Mouse (Mus musculus) heart, adult 11 months (tissue): ENCODE measurements at regions not wholly inside any gene's neighbourhood (a gene's known extent, or its start where the extent isn't known, plus 50 kb on each side); places are given as distances from the start of the nearest gene placed in this dataset.
"Not testable (repeated sequence)": the region's sequence is repeated elsewhere in the genome, so short reads cannot be mapped to it uniquely, and the experiment has no call there.

Experiments
- DNase-seq: peaks from one replicate; pipeline ENCODE4 v3.0.0; 2022

DNA sequence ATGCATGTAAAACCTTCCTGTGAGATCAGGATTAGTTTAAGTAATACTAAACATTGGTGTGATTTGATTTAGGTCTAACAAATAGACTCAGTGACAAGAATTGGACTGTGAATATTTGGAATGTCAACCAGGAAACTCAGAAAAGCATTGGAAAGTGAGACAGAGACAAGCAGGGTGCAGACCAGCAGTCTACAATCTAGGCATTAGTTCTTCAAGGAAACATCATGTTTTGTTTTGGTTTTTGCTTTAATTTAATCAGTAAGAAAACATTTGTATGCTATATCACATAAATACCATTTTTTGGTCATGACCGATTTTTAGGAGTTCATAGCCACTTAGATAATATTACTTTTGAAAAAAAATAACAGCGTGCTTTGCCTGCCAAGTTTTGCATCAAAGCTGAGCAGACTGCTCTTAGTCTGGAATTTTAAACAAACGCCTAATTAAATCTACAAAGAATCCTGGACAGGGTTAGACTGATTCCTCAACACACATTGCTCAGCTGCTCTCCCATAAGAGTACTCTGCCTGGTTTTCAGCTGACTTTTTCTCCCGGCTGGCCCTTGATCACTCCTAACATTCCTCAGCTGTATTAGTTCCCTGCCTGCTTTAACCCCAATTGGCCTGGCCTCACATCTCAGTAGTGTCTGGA lies 396.5 kb upstream of the Kcnh7 start:
- peak; percentile 44 for DNase-seq

DNA sequence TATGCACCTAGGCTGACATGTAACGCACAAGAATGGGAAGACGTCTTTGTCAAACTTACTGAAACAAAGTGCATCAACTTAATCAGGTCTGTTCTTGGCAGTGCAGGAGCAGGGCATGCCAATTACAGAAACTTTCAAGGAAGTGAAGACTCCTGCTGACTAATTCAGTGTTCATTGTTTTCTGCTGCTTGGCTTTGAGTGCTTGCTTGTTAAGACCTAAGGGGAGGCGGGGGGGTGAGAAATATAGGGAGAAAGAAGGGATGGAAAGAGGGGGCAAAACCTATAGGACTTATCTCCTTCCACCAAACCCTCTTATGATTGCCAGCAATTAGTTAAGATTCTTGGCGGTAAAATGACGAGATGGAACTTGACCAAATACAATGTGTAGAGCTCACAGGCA lies 391.1 kb upstream of the Kcnh7 start:
- no peak for DNase-seq

DNA sequence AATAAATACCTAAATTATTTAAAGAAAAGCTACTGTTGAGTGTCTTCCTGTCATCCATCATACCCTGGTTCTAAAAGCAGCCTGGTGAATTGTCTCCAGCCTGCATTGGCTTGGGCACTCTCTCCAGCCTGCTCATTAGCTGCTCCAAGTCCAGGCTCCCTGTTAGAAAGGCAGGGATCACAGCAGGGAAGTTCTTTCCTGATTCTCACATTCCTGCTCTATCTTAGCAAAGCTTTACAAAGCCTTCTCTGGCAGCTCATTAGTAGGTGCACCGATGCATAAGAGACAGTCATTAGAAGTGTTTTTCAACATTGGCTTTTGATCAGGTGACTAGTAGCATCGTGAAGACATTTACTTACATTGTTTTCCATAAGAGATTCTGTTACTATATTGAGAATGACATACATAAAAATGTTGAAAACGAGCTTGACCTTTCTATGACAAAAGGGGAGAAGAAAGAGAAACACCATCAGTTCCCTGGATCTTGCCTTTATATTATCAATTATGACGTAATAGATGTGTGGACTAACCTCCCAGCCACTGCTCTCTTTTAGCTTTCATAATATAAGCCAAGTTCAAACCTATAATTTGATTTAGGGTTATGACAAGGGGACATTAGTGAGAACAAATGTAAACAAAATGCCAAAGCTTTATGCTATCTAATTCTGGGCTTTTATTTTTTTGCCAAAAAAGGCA lies 390.1 kb upstream of the Kcnh7 start:
- no peak for DNase-seq

- DNase-seq = peak; percentile 64
Measured at GRCm38 (mm10) chr2:63573015-63573807, 389.1 kb upstream of the Kcnh7 start.

GRCm38 (mm10) chr2:63556858-63557419 lies 372.9 kb upstream of the Kcnh7 start:
- no peak for DNase-seq

DNA sequence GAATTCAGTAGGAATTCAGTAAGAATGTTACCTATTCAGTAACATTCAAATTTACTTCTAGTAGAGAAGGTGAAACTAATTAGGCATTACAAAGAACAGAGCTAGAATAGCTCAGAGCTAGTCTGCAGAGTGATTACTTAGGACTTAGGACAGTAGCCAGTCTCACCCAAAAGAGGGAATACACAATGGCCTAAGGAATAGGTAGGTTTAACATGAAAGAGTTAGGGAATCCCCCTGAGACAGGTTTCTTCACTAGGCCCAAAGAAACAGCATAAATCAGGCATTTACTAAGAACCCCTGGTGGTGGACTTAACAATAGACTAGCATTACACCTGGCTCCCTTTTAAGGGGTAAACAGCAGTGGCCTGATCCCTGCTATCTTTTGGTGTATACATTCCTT lies 357.7 kb upstream of the Kcnh7 start:
- not testable (repeated sequence) for DNase-seq

- no peak for DNase-seq
Measured at GRCm38 (mm10) chr2:63518534-63518933, 334.4 kb upstream of the Kcnh7 start.

DNA sequence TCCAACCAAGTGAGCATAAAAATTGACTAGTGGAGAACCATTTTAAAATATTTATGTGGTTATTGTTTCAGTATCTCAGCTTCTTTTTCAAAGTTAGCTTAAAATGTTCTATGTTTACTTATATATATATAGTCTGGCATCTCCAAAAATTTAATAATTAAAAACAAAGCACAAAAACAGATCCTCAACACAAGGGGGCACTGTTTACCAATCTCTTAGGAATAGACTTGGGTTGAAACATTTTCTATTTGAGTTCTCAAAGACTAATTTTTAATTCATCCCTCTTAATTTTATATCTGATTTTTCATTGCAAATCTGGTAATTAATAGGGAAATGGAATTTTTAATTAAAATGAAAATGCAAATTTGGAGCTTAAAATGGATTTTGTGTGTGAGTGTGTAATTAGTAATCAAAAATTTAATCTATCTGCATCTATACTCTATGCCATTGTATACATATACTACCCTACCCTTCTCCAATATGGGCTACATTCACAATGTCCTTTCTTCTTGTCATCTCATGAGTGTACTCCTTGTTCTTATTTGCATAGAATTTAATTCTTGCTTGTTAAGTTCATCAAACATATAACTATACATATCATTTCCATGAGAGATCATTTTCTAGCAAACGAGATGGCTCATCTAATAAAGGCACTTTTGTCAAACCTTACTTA lies 329.6 kb upstream of the Kcnh7 start:
- DNase-seq = no peak

DNA sequence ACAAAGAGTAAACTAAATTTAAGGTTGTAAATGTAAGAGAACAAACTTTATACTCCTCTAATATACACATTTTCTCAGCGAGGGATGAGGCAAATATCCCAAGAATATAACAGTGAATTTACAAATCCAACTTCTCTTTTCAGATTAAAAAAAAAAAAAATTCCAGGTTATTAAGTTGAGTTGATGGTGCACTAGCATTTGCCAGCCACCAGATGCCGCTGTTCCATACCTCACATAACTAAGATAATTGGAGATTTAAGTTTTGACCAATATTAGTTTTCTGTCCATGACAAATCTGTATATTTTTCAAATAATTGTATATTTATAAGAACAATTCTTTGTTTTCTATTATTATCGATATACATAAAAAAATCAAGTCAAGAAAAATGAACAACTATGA lies 319.9 kb upstream of the Kcnh7 start:
- DNase-seq = no peak

- DNase-seq = no peak
Measured at GRCm38 (mm10) chr2:63476411-63476810, 292.3 kb upstream of the Kcnh7 start.

DNA sequence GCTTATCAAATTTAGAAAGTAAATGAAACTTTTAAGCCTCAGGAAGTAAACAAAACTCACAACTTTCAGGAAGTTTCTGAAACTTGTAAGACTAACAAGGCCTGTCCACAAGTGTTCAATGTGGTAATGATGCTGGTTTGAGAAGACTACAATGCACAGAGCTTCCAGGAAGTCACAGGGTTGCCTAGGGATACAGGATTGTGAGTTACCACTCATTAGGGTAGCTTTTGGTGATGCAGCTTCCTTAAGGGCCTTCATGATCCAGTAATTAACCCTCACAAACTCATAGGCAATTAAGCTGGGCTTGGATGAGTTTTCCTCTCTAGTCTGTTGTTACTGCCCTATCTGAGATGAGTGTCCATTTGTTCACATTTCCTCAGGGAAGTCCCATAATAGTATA lies 291.2 kb upstream of the Kcnh7 start:
- no peak for DNase-seq

DNA sequence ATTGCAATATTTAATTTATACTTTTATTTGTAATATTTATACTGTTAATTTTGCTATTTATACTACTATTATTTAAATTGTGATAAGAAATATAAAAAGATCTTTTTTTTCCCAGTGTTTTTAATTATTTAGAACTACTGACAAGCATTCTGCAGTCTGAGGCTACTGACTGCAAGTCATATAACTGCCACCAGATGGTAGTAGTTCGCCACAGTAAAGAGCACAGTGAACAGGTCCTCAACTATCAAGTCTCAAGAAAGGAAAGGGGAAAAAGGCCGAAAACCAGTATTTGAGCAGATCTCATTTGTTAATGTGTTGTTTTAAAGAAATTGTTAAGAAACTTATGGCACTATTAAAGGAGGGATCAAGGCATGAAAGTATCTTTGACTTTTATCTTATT lies 289.6 kb upstream of the Kcnh7 start:
- DNase-seq = no peak

GRCm38 (mm10) chr2:63472248-63472647 lies 288.2 kb upstream of the Kcnh7 start:
- DNase-seq = no peak

DNA sequence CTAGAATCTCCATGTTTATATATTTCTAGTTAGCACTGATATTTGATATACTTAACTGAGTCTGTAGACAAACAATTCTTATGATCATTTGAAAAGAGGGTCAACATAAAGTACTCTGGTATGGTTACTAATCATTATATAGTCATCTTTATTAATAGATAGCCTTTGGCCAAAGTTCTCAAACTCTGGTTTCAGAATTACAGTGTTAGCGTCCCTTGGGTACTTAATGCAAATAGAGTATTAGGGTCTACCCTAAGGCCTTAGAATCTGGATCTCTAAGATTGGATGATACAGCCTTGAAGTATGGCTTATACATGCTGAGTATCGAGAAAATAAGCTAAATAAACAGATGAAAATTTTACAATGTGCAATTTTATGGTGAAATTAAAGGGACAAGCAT lies 275.0 kb upstream of the Kcnh7 start:
- no peak for DNase-seq

DNA sequence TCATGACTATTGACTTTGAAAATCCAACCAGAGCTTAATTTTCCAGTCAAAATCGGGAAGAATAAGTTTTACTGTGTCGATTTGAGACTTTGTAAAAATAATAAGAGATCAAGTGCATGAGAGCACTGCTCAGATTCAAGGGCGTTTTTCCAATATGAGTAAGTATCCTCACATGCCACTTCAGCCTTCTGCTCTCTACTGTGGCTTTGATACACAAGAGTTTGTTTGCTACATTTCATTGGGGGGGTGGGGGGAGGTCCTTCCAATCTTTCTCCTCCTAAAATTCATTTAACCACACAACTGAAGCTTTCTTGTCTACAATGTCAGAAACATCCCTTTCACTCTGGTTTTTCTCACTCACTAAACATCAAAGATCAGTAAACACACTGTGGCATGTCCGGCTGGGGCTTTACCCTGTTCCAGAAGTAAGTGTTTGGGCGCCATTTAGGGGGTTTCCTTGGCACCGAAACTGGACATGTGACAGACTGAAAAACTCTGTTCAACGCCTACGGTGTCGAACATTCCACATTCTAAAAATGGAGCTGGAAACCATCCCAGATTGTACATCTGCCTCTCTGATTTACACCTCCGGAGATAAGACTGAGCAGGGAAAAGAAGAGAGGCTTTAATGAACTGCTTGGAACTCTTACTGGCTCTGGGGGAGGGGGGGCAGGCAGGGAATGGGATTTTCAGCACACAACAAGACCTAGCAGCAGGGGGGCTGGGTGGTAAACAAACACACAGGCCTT lies 270.4 kb upstream of the Kcnh7 start:
- peak; percentile 90 for DNase-seq

DNA sequence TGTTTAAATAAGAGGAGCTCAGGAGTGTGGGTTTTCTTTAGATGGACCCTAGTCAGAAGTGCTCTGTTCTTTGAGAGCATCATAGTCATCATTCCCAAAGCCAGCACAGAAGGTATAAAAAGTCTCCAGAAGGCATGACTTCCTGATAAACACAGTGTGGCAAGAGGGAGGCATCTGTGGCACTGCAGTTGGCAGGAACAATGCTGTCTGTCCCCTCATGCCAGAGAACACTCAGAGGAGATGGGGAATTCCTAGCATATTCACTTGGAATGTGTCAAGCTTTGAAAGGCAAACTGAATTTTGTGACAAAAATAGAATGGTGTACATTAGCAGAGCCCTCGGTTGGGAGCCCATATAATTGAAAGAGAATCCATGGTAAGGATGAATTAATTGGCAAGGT lies 268.8 kb upstream of the Kcnh7 start:
- DNase-seq = peak; percentile 71

DNA sequence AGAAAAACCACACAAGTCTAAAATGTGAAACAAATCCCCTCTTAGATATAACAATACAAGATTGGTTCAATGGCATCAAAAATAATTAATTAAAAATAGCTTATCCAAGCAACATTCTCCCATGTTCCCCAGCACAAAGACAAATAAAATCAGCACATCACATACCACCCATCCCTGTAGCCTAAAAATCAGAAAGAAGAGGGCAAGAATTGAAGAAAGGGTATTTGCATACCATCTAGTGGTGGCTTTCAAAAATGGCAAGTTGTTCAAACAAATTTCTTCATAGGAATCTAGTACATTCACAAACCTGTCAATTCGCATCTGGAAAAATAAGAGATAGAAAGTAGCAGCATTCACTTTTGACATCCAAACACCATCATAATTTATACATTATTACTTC lies 268.1 kb upstream of the Kcnh7 start:
- DNase-seq = no peak

- no peak for DNase-seq
Measured at GRCm38 (mm10) chr2:63434327-63434726, 250.2 kb upstream of the Kcnh7 start.

- DNase-seq = no peak
Measured at GRCm38 (mm10) chr2:63405405-63405804, 221.3 kb upstream of the Kcnh7 start.
